Mouse (Mus musculus): ENCODE measurements around the gene Cdca4. TPM values are rescaled to one million over a fixed set of nuclear protein-coding genes. Genes with fewer than 3 reads are reported as not detected.

Cdca4 gene
- polyA plus RNA-seq, 1 experiment = 10.3 TPM

- TF ChIP-seq CTCF (conservative IDR thresholded peaks at IDR 0.05; ENCODE audit: insufficient read depth, insufficient read length, low read depth, low read length) (no peak), POLR2A (IDR thresholded peaks at IDR 0.05; ENCODE audit: low read depth, low read length) (no peak)
- no peak for DNase-seq
- WGBS = 77% methylated on average over 6 of the region's 6 CpGs
- Histone ChIP-seq H3K27me3 (replicated peaks; ENCODE audit: control insufficient read depth, insufficient read depth, low read length) (no peaks in the 10 kb centered on the region), H3K27ac (ENCODE audit: insufficient read depth, low read depth, low read length) (no peak overlapping the region), H3K4me3 (ENCODE audit: insufficient read depth, low read depth, low read length) (no peak overlapping the region), H3K4me1 (ENCODE audit: control insufficient read depth, insufficient read depth, low read length) (peaks cover 4% of the 10 kb centered on the region; the same call in 1 of the 2 replicates), H3K36me3 (ENCODE audit: control insufficient read depth, insufficient read depth, low read length) (no peaks in the 10 kb centered on the region)
Measured at GRCm38 (mm10) chr12:112833527-112833926, 4.3 kb upstream of the Cdca4 start.

GRCm38 (mm10) chr12:112832411-112832810 lies 3.2 kb upstream of the Cdca4 start:
- no peak for DNase-seq
- Histone ChIP-seq H3K27ac (ENCODE audit: insufficient read depth, low read depth, low read length) (no peak overlapping the region), H3K4me1 (ENCODE audit: control insufficient read depth, insufficient read depth, low read length) (peaks cover 11% of the 10 kb centered on the region; the same call in 1 of the 2 replicates), H3K36me3 (ENCODE audit: control insufficient read depth, insufficient read depth, low read length) (no peaks in the 10 kb centered on the region), H3K4me3 (ENCODE audit: insufficient read depth, low read depth, low read length) (no peak overlapping the region), H3K27me3 (replicated peaks; ENCODE audit: control insufficient read depth, insufficient read depth, low read length) (no peaks in the 10 kb centered on the region)
- TF ChIP-seq POLR2A (IDR thresholded peaks at IDR 0.05; ENCODE audit: low read depth, low read length) (no peak), CTCF (conservative IDR thresholded peaks at IDR 0.05; ENCODE audit: insufficient read depth, insufficient read length, low read depth, low read length) (no peak)
- WGBS = 95% methylated on average over 5 of the region's 5 CpGs

- no peak overlapping the region for H3K4me3 ChIP-seq (ENCODE audit: insufficient read depth, low read depth, low read length)
- no peaks in the 10 kb centered on the region for H3K27me3 ChIP-seq (replicated peaks; ENCODE audit: control insufficient read depth, insufficient read depth, low read length)
Measured at GRCm38 (mm10) chr12:112830570-112830969, 1.3 kb upstream of the Cdca4 start.

GRCm38 (mm10) chr12:112830141-112830540 lies 918 bp upstream of the Cdca4 start:
- peaks cover 11% of the 10 kb centered on the region; the same call in 1 of the 2 replicates for H3K4me1 ChIP-seq (ENCODE audit: control insufficient read depth, insufficient read depth, low read length)
- H3K4me3 ChIP-seq (ENCODE audit: insufficient read depth, low read depth, low read length) = peak overlapping the region; percentile 53
- H3K36me3 ChIP-seq (ENCODE audit: control insufficient read depth, insufficient read depth, low read length) = no peaks in the 10 kb centered on the region
- no peak for DNase-seq
- WGBS = 25% methylated on average over 2 of the region's 2 CpGs
- TF ChIP-seq POLR2A (IDR thresholded peaks at IDR 0.05; ENCODE audit: low read depth, low read length) = no peak
- TF ChIP-seq CTCF (conservative IDR thresholded peaks at IDR 0.05; ENCODE audit: insufficient read depth, insufficient read length, low read depth, low read length) = no peak
- no peak overlapping the region for H3K27ac ChIP-seq (ENCODE audit: insufficient read depth, low read depth, low read length)
- H3K27me3 ChIP-seq (replicated peaks; ENCODE audit: control insufficient read depth, insufficient read depth, low read length) = no peaks in the 10 kb centered on the region

More at GRCm38 (mm10) chr12:112830570-112830969, 1.3 kb upstream of the Cdca4 start:
- no peak for TF ChIP-seq POLR2A (IDR thresholded peaks at IDR 0.05; ENCODE audit: low read depth, low read length)
- no peak for TF ChIP-seq CTCF (conservative IDR thresholded peaks at IDR 0.05; ENCODE audit: insufficient read depth, insufficient read length, low read depth, low read length)
- Histone ChIP-seq H3K36me3 (ENCODE audit: control insufficient read depth, insufficient read depth, low read length) (no peaks in the 10 kb centered on the region), H3K4me1 (ENCODE audit: control insufficient read depth, insufficient read depth, low read length) (peaks cover 11% of the 10 kb centered on the region; the same call in 1 of the 2 replicates), H3K27ac (ENCODE audit: insufficient read depth, low read depth, low read length) (no peak overlapping the region)
- no peak for DNase-seq
- WGBS = 83% methylated on average over 3 of the region's 3 CpGs

- TF ChIP-seq CTCF (conservative IDR thresholded peaks at IDR 0.05; ENCODE audit: insufficient read depth, insufficient read length, low read depth, low read length) = no peak
- no peak for TF ChIP-seq POLR2A (IDR thresholded peaks at IDR 0.05; ENCODE audit: low read depth, low read length)
- H3K27ac ChIP-seq (ENCODE audit: insufficient read depth, low read depth, low read length) = peak overlapping the region; percentile 82
- DNase-seq = no peak
- H3K4me3 ChIP-seq (ENCODE audit: insufficient read depth, low read depth, low read length) = peak overlapping the region; percentile 94
- no peaks in the 10 kb centered on the region for H3K36me3 ChIP-seq (ENCODE audit: control insufficient read depth, insufficient read depth, low read length)
- peaks cover 14% of the 10 kb centered on the region; the same call in 1 of the 2 replicates for H3K4me1 ChIP-seq (ENCODE audit: control insufficient read depth, insufficient read depth, low read length)
- under 1% methylated on average over 51 of the region's 51 CpGs for WGBS
- H3K27me3 ChIP-seq (replicated peaks; ENCODE audit: control insufficient read depth, insufficient read depth, low read length) = no peaks in the 10 kb centered on the region
Measured at GRCm38 (mm10) chr12:112828501-112829243, 551 bp downstream of the Cdca4 start.

DNA sequence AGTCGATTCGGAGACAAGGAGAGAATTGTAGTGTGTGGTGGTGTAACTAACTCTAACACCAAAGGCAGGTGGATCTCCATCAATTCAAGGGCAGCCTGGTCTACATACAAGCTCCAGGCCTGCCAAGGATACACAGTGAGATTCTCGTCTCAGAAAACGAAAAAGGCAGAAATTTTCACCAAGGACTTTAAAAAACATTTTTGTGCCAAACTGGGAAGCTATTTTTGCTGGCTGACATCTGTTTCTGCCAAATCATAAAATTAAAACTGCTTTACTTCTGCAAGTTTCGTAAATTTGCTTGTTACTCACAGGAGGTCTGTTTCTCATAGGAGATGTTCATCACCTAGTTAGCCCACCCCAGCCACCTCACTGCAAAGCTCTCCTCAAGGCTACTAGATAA lies 3.3 kb downstream of the Cdca4 start:
- no peaks in the 10 kb centered on the region for H3K27me3 ChIP-seq (replicated peaks; ENCODE audit: control insufficient read depth, insufficient read depth, low read length)
- WGBS = 80% methylated on average over 5 of the region's 5 CpGs
- no peaks in the 10 kb centered on the region; the same call in 1 of the 2 replicates for H3K36me3 ChIP-seq (ENCODE audit: control insufficient read depth, insufficient read depth, low read length)
- DNase-seq = no peak
- TF ChIP-seq POLR2A (IDR thresholded peaks at IDR 0.05; ENCODE audit: low read depth, low read length) = no peak
- TF ChIP-seq CTCF (conservative IDR thresholded peaks at IDR 0.05; ENCODE audit: insufficient read depth, insufficient read length, low read depth, low read length) = no peak
- peaks cover 19% of the 10 kb centered on the region; the same call in 1 of the 2 replicates for H3K4me1 ChIP-seq (ENCODE audit: control insufficient read depth, insufficient read depth, low read length)
- no peak overlapping the region for H3K27ac ChIP-seq (ENCODE audit: insufficient read depth, low read depth, low read length)
- H3K4me3 ChIP-seq (ENCODE audit: insufficient read depth, low read depth, low read length) = no peak overlapping the region

- no peaks in the 10 kb centered on the region for H3K27me3 ChIP-seq (replicated peaks; ENCODE audit: control insufficient read depth, insufficient read depth, low read length)
- H3K4me3 ChIP-seq (ENCODE audit: insufficient read depth, low read depth, low read length) = no peak overlapping the region
- H3K36me3 ChIP-seq (ENCODE audit: control insufficient read depth, insufficient read depth, low read length) = no peaks in the 10 kb centered on the region; the same call in 1 of the 2 replicates
- H3K27ac ChIP-seq (ENCODE audit: insufficient read depth, low read depth, low read length) = peak overlapping the region; percentile 13; the same call in 1 of the 2 replicates
- no peak for DNase-seq
- peaks cover 20% of the 10 kb centered on the region; the same call in 1 of the 2 replicates for H3K4me1 ChIP-seq (ENCODE audit: control insufficient read depth, insufficient read depth, low read length)
- TF ChIP-seq POLR2A (IDR thresholded peaks at IDR 0.05; ENCODE audit: low read depth, low read length) (no peak), CTCF (conservative IDR thresholded peaks at IDR 0.05; ENCODE audit: insufficient read depth, insufficient read length, low read depth, low read length) (no peak)
- WGBS = 53% methylated on average over 4 of the region's 4 CpGs
Measured at GRCm38 (mm10) chr12:112823221-112823620, 6.0 kb downstream of the Cdca4 start.
